Mouse (Mus musculus) thymus, adult 18-20 months (tissue): Measurements from ENCODE around the gene Gm20458.
A peak's percentile ranks its signal among the peaks of the same experiment; 100 is the strongest.

ENCODE experiments used
- DNase-seq, 2 experiments: peaks; one replicate each; pipeline ENCODE4 v3.0.0; 2022; ENCODE audit warnings: mixed read lengths in 2 of 2

Gm20458 gene

GRCm38 (mm10) chr2:164505619-164506347 is 45.0 kb downstream of the Gm20458 start:
- DNase-seq, result no peak

- DNase-seq, result no peak
These were observed 47.0 kb downstream of the Gm20458 start for GRCm38 (mm10) chr2:164507811-164508210.

- DNase-seq, result no peak
These were observed 49.9 kb downstream of the Gm20458 start for GRCm38 (mm10) chr2:164510621-164511190.

GRCm38 (mm10) chr2:164512121-164512909 is 51.5 kb downstream of the Gm20458 start:
- no peak for DNase-seq

GRCm38 (mm10) chr2:164513389-164513788 is 52.6 kb downstream of the Gm20458 start:
- no peak for DNase-seq

- no peak for DNase-seq
These were observed 54.1 kb downstream of the Gm20458 start for GRCm38 (mm10) chr2:164514916-164515315.

GRCm38 (mm10) chr2:164515897-164516296 is 55.1 kb downstream of the Gm20458 start:
- DNase-seq, result no peak

GRCm38 (mm10) chr2:164516592-164516991 is 55.8 kb downstream of the Gm20458 start:
- DNase-seq, result no peak

- peak; percentile 35 for DNase-seq
These were observed 56.9 kb downstream of the Gm20458 start for GRCm38 (mm10) chr2:164517485-164518221.

GRCm38 (mm10) chr2:164518266-164519170 is 57.8 kb downstream of the Gm20458 start:
- DNase-seq, result no peak

GRCm38 (mm10) chr2:164519171-164519526 is 58.4 kb downstream of the Gm20458 start:
- no peak for DNase-seq

GRCm38 (mm10) chr2:164520782-164521181 is 60.0 kb downstream of the Gm20458 start:
- DNase-seq, result peak in 1 of 2 experiments; percentile 19

- peak; percentile 17 to 50 for DNase-seq
These were observed 61.1 kb downstream of the Gm20458 start for GRCm38 (mm10) chr2:164521841-164522240.

- no peak for DNase-seq
These were observed 61.5 kb downstream of the Gm20458 start for GRCm38 (mm10) chr2:164522280-164522679.

- DNase-seq, result no peak
These were observed 62.6 kb downstream of the Gm20458 start for GRCm38 (mm10) chr2:164523301-164523773.

- no peak for DNase-seq
These were observed 67.8 kb downstream of the Gm20458 start for GRCm38 (mm10) chr2:164528557-164528956.

GRCm38 (mm10) chr2:164531169-164531568 is 70.4 kb downstream of the Gm20458 start:
- peak; percentile 24 to 27 for DNase-seq

GRCm38 (mm10) chr2:164534315-164534714 is 73.5 kb downstream of the Gm20458 start:
- no peak for DNase-seq

- no peak for DNase-seq
These were observed 76.2 kb downstream of the Gm20458 start for GRCm38 (mm10) chr2:164537003-164537402.
